Mouse (Mus musculus): ENCODE data around the gene Tmem35b. TPM values are rescaled to one million over a fixed set of nuclear protein-coding genes. Genes with fewer than 3 reads are reported as not detected.
"Not testable (repeated sequence)": the region's sequence is repeated elsewhere in the genome, so short reads cannot be mapped to it uniquely, and the experiment has no call there.

Gene Tmem35b
- total and polyA plus RNA-seq, 2 experiments from 2014 or later = 5.4 to 12.8 TPM

- Histone ChIP-seq H3K27ac (ENCODE audit: low read depth, low read length) (no peak overlapping the region), H3K4me1 (ENCODE audit: insufficient read depth, low read length) (no peaks in the 10 kb centered on the region), H3K4me3 (ENCODE audit: low read depth, low read length) (no peak overlapping the region), H3K9ac (replicated peaks; ENCODE audit: low read length, poor library complexity, severe bottlenecking) (no peak overlapping the region), H3K4me2 (ENCODE audit: low read depth, low read length, poor library complexity, severe bottlenecking) (no peak overlapping the region), H3K27me3 (ENCODE audit: insufficient read depth, low read length) (no peaks in the 10 kb centered on the region), H3K36me3 (ENCODE audit: insufficient read depth, low read length) (peaks cover 14% of the 10 kb centered on the region), H3K9me3 (ENCODE audit: low read length) (no peaks in the 10 kb centered on the region)
- no peak for TF ChIP-seq CTCF (IDR thresholded peaks at IDR 0.05)
- 97% methylated on average over 1 of the region's 1 CpGs for WGBS
- DNase-seq (ENCODE audit: low spot score) (no peak), ATAC-seq (ENCODE audit: low FRiP score) (no peak)
Observed at GRCm38 (mm10) chr4:127091188-127091587, 32.3 kb upstream of the Tmem35b start.

GRCm38 (mm10) chr4:127095090-127095489 is 28.4 kb upstream of the Tmem35b start:
- WGBS = 92% methylated on average over 4 of the region's 4 CpGs
- Histone ChIP-seq H3K9ac (replicated peaks; ENCODE audit: low read length, poor library complexity, severe bottlenecking) (no peak overlapping the region), H3K27ac (ENCODE audit: low read depth, low read length) (no peak overlapping the region), H3K4me1 (ENCODE audit: insufficient read depth, low read length) (no peaks in the 10 kb centered on the region), H3K4me3 (ENCODE audit: low read depth, low read length) (no peak overlapping the region), H3K4me2 (ENCODE audit: low read depth, low read length, poor library complexity, severe bottlenecking) (no peak overlapping the region), H3K36me3 (ENCODE audit: insufficient read depth, low read length) (peaks cover 10% of the 10 kb centered on the region), H3K9me3 (ENCODE audit: low read length) (no peaks in the 10 kb centered on the region), H3K27me3 (ENCODE audit: insufficient read depth, low read length) (no peaks in the 10 kb centered on the region)
- no peak for TF ChIP-seq CTCF (IDR thresholded peaks at IDR 0.05)
- DNase-seq (ENCODE audit: low spot score) (no peak), ATAC-seq (ENCODE audit: low FRiP score) (no peak)

GRCm38 (mm10) chr4:127099552-127099951 is 23.9 kb upstream of the Tmem35b start:
- H3K9ac ChIP-seq (replicated peaks; ENCODE audit: low read length, poor library complexity, severe bottlenecking); H3K4me3 ChIP-seq (ENCODE audit: low read depth, low read length); H3K4me1 ChIP-seq (ENCODE audit: insufficient read depth, low read length); H3K4me2 ChIP-seq (ENCODE audit: low read depth, low read length, poor library complexity, severe bottlenecking); H3K27ac ChIP-seq (ENCODE audit: low read depth, low read length); DNase-seq (ENCODE audit: low spot score); H3K9me3 ChIP-seq (ENCODE audit: low read length); ATAC-seq (ENCODE audit: low FRiP score); H3K27me3 ChIP-seq (ENCODE audit: insufficient read depth, low read length): not testable (repeated sequence)
- peaks cover 12% of the 10 kb centered on the region for H3K36me3 ChIP-seq (ENCODE audit: insufficient read depth, low read length)
- 97% methylated on average over 1 of the region's 2 CpGs for WGBS

- Histone ChIP-seq H3K4me3 (ENCODE audit: low read depth, low read length) (no peak overlapping the region), H3K36me3 (ENCODE audit: insufficient read depth, low read length) (peaks cover 31% of the 10 kb centered on the region), H3K27me3 (ENCODE audit: insufficient read depth, low read length) (no peaks in the 10 kb centered on the region), H3K9me3 (ENCODE audit: low read length) (no peaks in the 10 kb centered on the region), H3K9ac (replicated peaks; ENCODE audit: low read length, poor library complexity, severe bottlenecking) (no peak overlapping the region), H3K27ac (ENCODE audit: low read depth, low read length) (no peak overlapping the region), H3K4me2 (ENCODE audit: low read depth, low read length, poor library complexity, severe bottlenecking) (no peak overlapping the region), H3K4me1 (ENCODE audit: insufficient read depth, low read length) (no peaks in the 10 kb centered on the region)
- DNase-seq (ENCODE audit: low spot score) (no peak), ATAC-seq (ENCODE audit: low FRiP score) (no peak)
- 94% methylated on average over 4 of the region's 4 CpGs for WGBS
- no peak for TF ChIP-seq CTCF (IDR thresholded peaks at IDR 0.05)
Observed at GRCm38 (mm10) chr4:127107566-127107965, 15.9 kb upstream of the Tmem35b start.

GRCm38 (mm10) chr4:127110570-127110969 is 12.9 kb upstream of the Tmem35b start:
- Histone ChIP-seq H3K27ac (ENCODE audit: low read depth, low read length) (no peak overlapping the region), H3K4me1 (ENCODE audit: insufficient read depth, low read length) (no peaks in the 10 kb centered on the region), H3K4me2 (ENCODE audit: low read depth, low read length, poor library complexity, severe bottlenecking) (no peak overlapping the region), H3K9ac (replicated peaks; ENCODE audit: low read length, poor library complexity, severe bottlenecking) (no peak overlapping the region), H3K27me3 (ENCODE audit: insufficient read depth, low read length) (no peaks in the 10 kb centered on the region), H3K4me3 (ENCODE audit: low read depth, low read length) (no peak overlapping the region), H3K36me3 (ENCODE audit: insufficient read depth, low read length) (peaks cover 31% of the 10 kb centered on the region), H3K9me3 (ENCODE audit: low read length) (no peaks in the 10 kb centered on the region)
- DNase-seq (ENCODE audit: low spot score) (no peak), ATAC-seq (ENCODE audit: low FRiP score) (no peak)
- TF ChIP-seq CTCF (IDR thresholded peaks at IDR 0.05) = no peak
- 82% methylated on average over 4 of the region's 4 CpGs for WGBS

GRCm38 (mm10) chr4:127124331-127124730 is 840 bp downstream of the Tmem35b start:
- TF ChIP-seq CTCF (IDR thresholded peaks at IDR 0.05) = no peak
- Histone ChIP-seq H3K4me1 (ENCODE audit: insufficient read depth, low read length) (no peaks in the 10 kb centered on the region), H3K9me3 (ENCODE audit: low read length) (no peaks in the 10 kb centered on the region), H3K27ac (ENCODE audit: low read depth, low read length) (no peak overlapping the region), H3K4me3 (ENCODE audit: low read depth, low read length) (no peak overlapping the region), H3K36me3 (ENCODE audit: insufficient read depth, low read length) (peaks cover 5% of the 10 kb centered on the region; the same call in 1 of the 2 replicates), H3K9ac (replicated peaks; ENCODE audit: low read length, poor library complexity, severe bottlenecking) (no peak overlapping the region), H3K4me2 (ENCODE audit: low read depth, low read length, poor library complexity, severe bottlenecking) (no peak overlapping the region), H3K27me3 (ENCODE audit: insufficient read depth, low read length) (no peaks in the 10 kb centered on the region)
- WGBS = 97% methylated on average over 1 of the region's 1 CpGs
- DNase-seq (ENCODE audit: low spot score) (no peak), ATAC-seq (ENCODE audit: low FRiP score) (no peak)
